Mouse (Mus musculus) lung, embryonic 14.5 days (tissue): ENCODE data around the gene Cldn14. TPM values are rescaled to one million over a fixed set of nuclear protein-coding genes. Genes with fewer than 3 reads are reported as not detected.
A peak's percentile ranks its signal among the peaks of the same experiment; 100 is the strongest.

ENCODE experiments used
- ATAC-seq: fragments of 200-750 bp; cut with Nextera tagmentation; 2 replicates; pipeline ENCODE4 v1.8.0; 2017; ENCODE audit warnings: mild to moderate bottlenecking, moderate TSS enrichment, moderate library complexity; ENCODE audit not compliant: insufficient read depth
- DNase-seq: peaks from one replicate; pipeline ENCODE4 v3.0.0-alpha.2; 2015
- H3K27ac ChIP-seq: fragments of 300-500 bp; sonication (generic); 2 replicates; pipeline ENCODE4 v1.5.1; 2014; ENCODE audit warnings: low read depth, mild to moderate bottlenecking, moderate library complexity
- H3K27me3 ChIP-seq: fragments of 300-500 bp; sonication (generic); 2 replicates; pipeline ENCODE4 v1.6.1; 2014; ENCODE audit warnings: low read length, control low read depth; ENCODE audit not compliant: insufficient read depth
- H3K36me3 ChIP-seq: fragments of 300-500 bp; sonication (generic); 2 replicates; pipeline ENCODE4 v1.6.1; 2014; ENCODE audit warnings: control low read depth; ENCODE audit not compliant: insufficient read depth
- H3K4me1 ChIP-seq: fragments of 300-500 bp; sonication (generic); 2 replicates; pipeline ENCODE4 v1.6.1; 2014; ENCODE audit warnings: antibody characterized with exemption, control low read depth; ENCODE audit not compliant: insufficient read depth
- H3K4me2 ChIP-seq: fragments of 300-500 bp; sonication (generic); 2 replicates; pipeline ENCODE4 v1.6.1; 2014; ENCODE audit warnings: mild to moderate bottlenecking
- H3K4me3 ChIP-seq: fragments of 300-500 bp; sonication (generic); 2 replicates; pipeline ENCODE4 v1.5.1; 2014; ENCODE audit warnings: low read depth, low read length
- H3K9ac ChIP-seq: fragments of 300-500 bp; sonication (generic); 2 replicates; pipeline ENCODE4 v1.6.1; 2014
- H3K9me3 ChIP-seq: fragments of 300-500 bp; sonication (generic); 2 replicates; pipeline ENCODE4 v1.6.1; 2016; ENCODE audit warnings: low read depth, low read length, control low read depth
- CTCF ChIP-seq: IDR thresholded peaks from 2 replicates; pipeline ENCODE4 v1.5.1; 2016; ENCODE audit warnings: antibody characterized with exemption, low read depth
- WGBS: fragments of 180-500 bp; shearing (Covaris S2); extraction: QIAGEN DNeasy Blood & Tissue Kit; methylation state at CpG from one replicate; pipeline ENCODE4 v1.1.7; 2014; 5-methylcytosine and 5-hydroxymethylcytosine counted together
- polyA plus RNA-seq: library from polyadenylated mRNA; unstranded; fragments of >200 nt; fragmentation: Nextera tagmentation; extraction: Ambion mirVana; gene quantifications from 2 replicates; pipeline ENCODE4 v1.2.1, GENCODE M21; 2014

Cldn14 gene
- polyA plus RNA-seq, 1 experiment from 2014 or later: not detected

GRCm38 (mm10) chr16:94010156-94010555 lies 1.5 kb upstream of the Cldn14 start:
- Histone ChIP-seq H3K9me3 (no peaks in the 10 kb centered on the region), H3K4me1 (peaks cover 4% of the 10 kb centered on the region; the same call in 1 of the 2 replicates), H3K36me3 (no peaks in the 10 kb centered on the region), H3K4me3 (no peak overlapping the region), H3K9ac (no peak overlapping the region), H3K27ac (no peak overlapping the region), H3K4me2 (no peak overlapping the region), H3K27me3 (no peaks in the 10 kb centered on the region)
- 66% methylated on average over 5 of the region's 5 CpGs for WGBS
- TF ChIP-seq CTCF: no peak
- DNase-seq (no peak), ATAC-seq (no peak)

DNA sequence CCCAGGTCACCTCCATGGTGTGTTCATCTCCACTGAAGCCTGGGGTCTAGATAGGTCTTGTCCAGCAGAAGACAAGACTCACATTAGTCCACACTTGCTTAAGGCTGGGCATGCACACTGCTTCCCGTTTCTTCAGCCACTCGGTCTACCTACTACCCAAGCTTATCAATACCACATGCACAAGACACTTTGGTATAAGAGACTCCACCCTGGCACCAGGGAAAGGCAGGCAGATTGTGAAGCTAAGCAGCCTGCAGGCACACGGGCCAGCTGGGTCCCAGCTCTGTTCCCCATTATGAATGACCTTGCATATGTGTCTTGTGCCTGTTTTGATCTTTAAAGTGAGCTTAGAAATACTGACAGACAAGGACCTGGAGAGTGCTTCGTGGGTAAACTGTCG lies 719 bp upstream of the Cldn14 start:
- H3K4me3 ChIP-seq: no peak overlapping the region
- H3K4me2 ChIP-seq: no peak overlapping the region
- H3K9me3 ChIP-seq: no peaks in the 10 kb centered on the region
- H3K4me1 ChIP-seq: peaks cover 4% of the 10 kb centered on the region; the same call in 1 of the 2 replicates
- H3K9ac ChIP-seq: no peak overlapping the region
- no peak for TF ChIP-seq CTCF
- no peak overlapping the region for H3K27ac ChIP-seq
- H3K36me3 ChIP-seq: no peaks in the 10 kb centered on the region
- no peak for ATAC-seq
- 71% methylated on average over 5 of the region's 5 CpGs for WGBS
- no peaks in the 10 kb centered on the region for H3K27me3 ChIP-seq
- DNase-seq: no peak

DNA sequence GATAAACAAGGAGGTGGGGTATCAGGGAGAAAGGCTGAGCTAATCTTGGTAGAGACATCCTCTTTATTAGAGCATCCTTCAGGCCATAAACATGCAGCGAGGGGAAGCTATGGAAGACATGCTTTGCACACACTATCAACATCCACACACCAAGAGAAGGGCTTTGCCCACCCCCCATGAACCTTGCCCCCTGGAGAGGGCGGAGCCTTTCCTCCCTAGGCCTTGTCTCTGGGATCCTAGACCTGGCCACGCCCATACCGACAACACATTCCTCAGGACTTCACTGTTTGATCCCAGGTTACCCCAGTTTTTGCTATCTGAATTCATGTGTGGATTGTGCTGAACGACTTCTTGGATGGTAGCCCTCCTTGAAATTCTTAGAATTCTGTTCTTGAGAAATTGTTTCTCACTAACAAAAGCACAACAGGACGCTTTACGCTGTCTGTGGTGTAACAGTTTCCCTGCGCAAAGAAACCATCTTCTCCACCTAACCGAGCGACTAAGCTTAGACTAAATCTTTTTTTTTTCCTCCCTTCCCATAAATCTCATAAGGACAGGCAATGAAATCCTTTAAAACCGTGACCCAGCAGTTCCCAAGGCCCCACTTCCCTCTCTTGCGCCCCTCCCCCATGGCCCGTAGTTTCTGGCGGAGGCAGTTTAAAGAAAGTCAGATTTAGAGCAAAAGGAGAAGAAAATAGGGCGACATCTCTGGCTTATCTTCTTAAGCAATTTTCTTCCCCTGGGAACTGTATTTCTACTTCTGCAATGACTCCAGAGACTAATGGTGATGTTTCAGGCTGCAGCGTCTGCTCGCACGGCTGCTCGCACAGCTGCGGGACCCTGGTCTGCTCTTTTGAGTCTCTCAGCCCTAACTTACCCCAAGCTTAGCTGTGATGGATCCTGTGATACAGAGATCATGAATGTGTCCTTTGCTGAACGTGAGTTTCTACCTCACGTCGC lies 1.7 kb downstream of the Cldn14 start:
- Histone ChIP-seq H3K27ac (no peak overlapping the region), H3K9ac (no peak overlapping the region), H3K4me1 (peaks cover 4% of the 10 kb centered on the region; the same call in 1 of the 2 replicates), H3K9me3 (no peaks in the 10 kb centered on the region), H3K4me3 (no peak overlapping the region), H3K36me3 (no peaks in the 10 kb centered on the region), H3K4me2 (no peak overlapping the region), H3K27me3 (no peaks in the 10 kb centered on the region)
- no peak for ATAC-seq
- peak; percentile 32 for DNase-seq
- 56% methylated on average over 23 of the region's 23 CpGs for WGBS
- TF ChIP-seq CTCF: no peak

DNA sequence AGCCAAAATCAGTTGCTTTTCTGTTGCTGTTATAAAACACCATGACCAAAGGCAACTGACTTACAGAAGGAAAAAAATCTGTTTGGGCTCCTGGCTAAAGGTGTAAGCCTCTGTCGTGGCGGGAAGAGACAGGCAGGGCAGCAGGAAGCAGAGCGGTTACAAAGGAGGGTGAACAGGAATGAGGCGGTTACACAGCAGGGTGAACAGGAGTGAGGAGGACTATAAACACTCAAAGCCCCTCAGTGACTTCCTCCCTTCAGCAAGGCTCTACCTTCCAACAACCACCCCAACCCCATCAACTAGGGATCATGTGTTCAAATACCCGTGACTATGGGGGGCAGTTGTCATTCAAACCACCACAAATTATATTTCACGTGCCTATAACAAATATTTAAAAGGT lies 5.2 kb downstream of the Cldn14 start:
- Histone ChIP-seq H3K9ac (no peak overlapping the region), H3K27ac (no peak overlapping the region), H3K9me3 (no peaks in the 10 kb centered on the region), H3K4me3 (no peak overlapping the region), H3K4me2 (no peak overlapping the region), H3K27me3 (no peaks in the 10 kb centered on the region), H3K4me1 (peaks cover 4% of the 10 kb centered on the region; the same call in 1 of the 2 replicates), H3K36me3 (no peaks in the 10 kb centered on the region)
- 83% methylated on average over 6 of the region's 6 CpGs for WGBS
- no peak for DNase-seq
- no peak for ATAC-seq
- no peak for TF ChIP-seq CTCF

- Histone ChIP-seq H3K36me3 (no peaks in the 10 kb centered on the region), H3K9me3 (no peaks in the 10 kb centered on the region), H3K27me3 (no peaks in the 10 kb centered on the region), H3K4me1 (no peaks in the 10 kb centered on the region), H3K4me2 (no peak overlapping the region), H3K9ac (no peak overlapping the region), H3K4me3 (no peak overlapping the region), H3K27ac (no peak overlapping the region)
- 61% methylated on average over 6 of the region's 6 CpGs for whole genome bisulfite sequencing
- no peak for TF ChIP-seq CTCF
- ATAC-seq (0 out of 2 replicates have a peak, but pooled peaks have one; percentile 24), DNase-seq (no peak)
Observed at GRCm38 (mm10) chr16:94001366-94001765, 7.3 kb downstream of the Cldn14 start.

GRCm38 (mm10) chr16:93998895-93999294 lies 9.7 kb downstream of the Cldn14 start:
- ATAC-seq (no peak), DNase-seq (no peak)
- no peak for TF ChIP-seq CTCF
- H3K4me1 ChIP-seq: no peaks in the 10 kb centered on the region
- 46% methylated on average over 5 of the region's 5 CpGs for WGBS
- no peak overlapping the region for H3K4me2 ChIP-seq
- no peaks in the 10 kb centered on the region for H3K27me3 ChIP-seq
- H3K9me3 ChIP-seq: no peaks in the 10 kb centered on the region
- H3K9ac ChIP-seq: no peak overlapping the region
- no peaks in the 10 kb centered on the region for H3K36me3 ChIP-seq
- no peak overlapping the region for H3K27ac ChIP-seq
- no peak overlapping the region for H3K4me3 ChIP-seq

DNA sequence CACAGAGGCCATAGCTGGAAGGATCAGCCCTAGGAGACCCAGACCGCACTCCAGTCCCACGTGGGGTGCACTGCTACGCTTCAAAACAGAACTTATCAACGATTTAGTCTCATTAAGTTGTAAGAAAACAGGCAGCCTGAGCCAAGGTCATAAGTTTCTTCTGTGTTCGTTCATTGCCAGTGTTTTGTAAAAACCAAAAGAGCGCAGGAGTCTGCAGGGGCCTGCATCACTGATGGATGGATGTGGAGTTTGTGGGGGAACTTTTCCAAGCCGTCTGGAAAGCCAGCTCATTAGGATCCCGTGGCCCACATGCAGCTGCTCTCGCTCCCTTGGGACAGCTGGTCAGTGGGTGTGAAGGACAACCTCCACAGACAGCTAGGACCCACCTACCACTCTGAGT lies 25.1 kb downstream of the Cldn14 start:
- 49% methylated on average over 9 of the region's 9 CpGs for WGBS

More for the DNA sequence above, 25.1 kb downstream of the Cldn14 start:
- no peaks in the 10 kb centered on the region for H3K4me1 ChIP-seq
- H3K4me3 ChIP-seq: no peak overlapping the region
- H3K4me2 ChIP-seq: no peak overlapping the region
- no peaks in the 10 kb centered on the region for H3K36me3 ChIP-seq
- no peak for TF ChIP-seq CTCF
- DNase-seq (peak; percentile 46), ATAC-seq (peak; percentile 28; the same call in 1 of the 2 replicates)
- H3K27ac ChIP-seq: no peak overlapping the region
- no peaks in the 10 kb centered on the region for H3K27me3 ChIP-seq
- no peaks in the 10 kb centered on the region for H3K9me3 ChIP-seq
- H3K9ac ChIP-seq: no peak overlapping the region
